Mouse (Mus musculus) cerebellum, adult 8-10 months (tissue): ENCODE measurements around the gene Ccdc151.

Experiments used
- DNase-seq: peaks from one replicate; pipeline ENCODE4 v3.0.0; 2022

The Ccdc151 gene

GRCm38 (mm10) chr9:21992227-21992626 is 10.2 kb downstream of the Ccdc151 start:
- no peak for DNase-seq

DNA sequence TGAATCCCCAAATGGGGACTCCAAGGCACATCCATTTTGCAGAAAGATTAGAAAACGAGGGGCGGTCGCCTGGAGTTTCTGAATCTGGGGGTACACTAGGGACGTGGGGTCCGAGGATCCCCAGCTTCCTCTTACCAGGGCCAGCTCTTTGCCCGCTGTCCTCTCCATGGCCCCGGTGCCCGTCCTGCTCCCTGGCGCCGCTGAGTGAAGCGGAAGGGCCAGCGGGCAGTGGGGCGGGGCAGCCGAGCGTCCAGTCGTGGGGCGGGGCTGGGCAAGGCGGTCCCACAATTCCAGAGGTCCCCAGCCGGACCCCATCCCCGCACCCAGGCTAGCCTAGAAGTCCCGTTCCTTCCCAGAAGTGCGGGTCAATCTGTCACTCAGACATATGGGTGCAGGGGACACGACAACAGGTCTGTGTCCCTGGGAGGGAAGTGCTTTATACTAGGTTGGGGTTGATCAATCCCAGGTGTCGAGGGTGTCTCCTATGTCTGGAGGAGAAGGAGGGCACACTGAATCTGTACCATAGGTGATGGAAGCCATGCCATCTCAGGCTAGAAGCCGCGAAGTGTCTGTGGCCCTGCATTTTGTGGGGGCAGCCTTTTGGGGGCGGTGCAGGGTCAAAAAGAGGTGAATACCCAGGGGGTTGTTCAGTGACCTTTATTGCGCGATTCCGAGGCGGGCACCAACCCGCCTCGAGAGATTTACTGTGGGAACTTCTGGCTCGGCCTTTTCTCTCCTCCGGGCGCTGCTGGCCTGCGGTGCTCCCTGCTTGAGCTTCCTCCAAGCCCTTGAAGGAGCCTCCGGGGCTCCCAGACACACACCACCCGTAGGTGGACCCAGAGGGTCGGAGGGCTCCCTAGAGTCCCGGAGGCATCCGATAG is 13.0 kb downstream of the Ccdc151 start, which contains the start of gene Rgl3:
Gene Rgl3, minus strand, starts transcription at position 217 of the 881 bp plus-strand sequence.
- peak; percentile 77 for DNase-seq

- DNase-seq = peak; percentile 70
These were observed 13.9 kb downstream of the Ccdc151 start for GRCm38 (mm10) chr9:21988421-21989101.

DNA sequence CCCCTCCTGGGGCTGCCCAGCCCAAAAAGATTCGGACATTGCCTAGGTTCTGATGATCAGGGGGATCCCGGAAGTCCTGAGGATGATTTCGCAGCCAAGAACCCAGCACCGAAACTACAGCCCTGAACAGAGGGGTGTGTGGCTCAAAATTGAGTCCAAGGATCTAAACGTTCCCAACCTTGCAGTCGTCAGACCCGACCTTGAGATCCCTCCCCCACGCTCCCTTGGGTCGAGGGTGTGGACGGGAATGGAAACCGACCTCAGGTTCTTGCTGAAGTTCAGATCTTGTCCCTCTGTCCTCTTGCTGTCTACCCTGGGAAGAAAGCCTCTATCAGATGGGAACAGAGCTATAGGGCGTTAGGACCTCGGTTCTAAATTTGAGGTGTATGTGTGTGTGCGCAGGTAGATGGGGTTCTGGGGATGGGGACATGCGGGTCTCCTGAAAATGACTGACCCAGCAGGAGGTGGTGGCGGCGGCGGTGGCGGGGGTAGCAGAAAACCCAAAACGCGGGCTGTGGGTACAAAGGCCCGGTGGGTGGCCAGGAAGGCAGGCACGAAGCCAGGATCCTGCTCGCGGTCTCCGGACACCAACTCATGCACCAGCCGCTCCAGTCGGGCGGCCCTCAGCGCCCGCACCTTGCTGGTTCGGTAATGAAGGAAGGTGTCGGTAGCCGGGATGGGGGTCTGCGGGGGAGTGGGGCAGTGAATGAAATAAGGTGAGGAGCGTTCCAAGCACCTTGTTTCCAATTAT is 14.7 kb downstream of the Ccdc151 start:
- DNase-seq = peak; percentile 73

GRCm38 (mm10) chr9:21983911-21984310 is 18.5 kb downstream of the Ccdc151 start:
- DNase-seq = no peak

DNA sequence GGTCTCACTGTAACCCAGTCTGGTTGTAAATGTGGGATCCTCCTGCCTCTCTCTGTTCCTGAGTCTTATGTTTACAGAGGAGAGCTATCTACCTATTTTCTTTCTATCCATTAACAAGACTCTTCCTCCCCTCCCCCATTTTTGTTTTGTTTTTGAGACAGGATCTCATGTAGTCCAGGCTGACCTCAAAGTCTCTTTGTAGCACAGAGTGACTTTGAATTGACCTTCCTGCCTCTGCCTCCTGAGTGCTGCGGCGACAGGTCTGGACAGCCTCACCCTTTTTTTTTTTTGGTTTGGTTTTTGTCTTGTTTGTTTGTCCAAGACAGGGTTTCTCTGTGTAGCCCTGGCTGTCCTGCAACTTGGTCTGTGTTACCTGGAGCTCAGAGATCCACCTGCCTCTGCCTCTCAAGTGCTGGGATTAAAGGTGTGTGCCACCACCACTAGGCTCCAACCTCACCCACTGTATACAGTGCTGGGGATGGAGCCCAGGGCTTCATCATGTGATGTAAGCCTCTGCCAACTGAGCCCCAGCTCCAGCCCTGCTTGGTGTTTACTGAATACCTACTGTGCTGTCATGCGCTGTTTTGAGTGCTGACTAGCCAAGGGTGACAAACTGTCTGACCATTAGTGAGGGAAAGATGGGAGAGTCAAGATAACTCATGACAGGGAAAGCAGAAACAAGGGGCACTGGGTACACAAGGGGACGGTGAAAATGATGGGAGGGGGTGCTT is 23.9 kb downstream of the Ccdc151 start:
- DNase-seq = no peak

DNA sequence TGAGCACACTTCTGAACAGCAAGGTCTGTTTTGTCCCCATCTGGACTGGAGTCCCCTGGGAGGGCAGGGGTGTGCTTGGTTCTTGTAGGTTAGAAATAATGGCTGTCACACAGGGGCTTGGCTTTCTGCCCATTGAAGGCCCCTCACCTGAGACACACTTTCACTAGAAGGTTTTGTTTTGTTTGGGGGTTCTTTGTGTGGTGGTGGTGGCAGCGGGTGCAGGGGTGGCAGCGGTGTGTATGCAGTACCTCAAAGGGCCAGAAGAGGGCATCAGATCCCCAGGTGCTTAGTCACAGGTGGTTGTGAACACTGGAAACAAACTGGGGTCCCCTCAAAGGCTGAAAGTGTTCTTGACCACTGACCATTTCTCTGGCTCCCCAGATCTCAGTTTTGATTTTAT is 24.5 kb downstream of the Ccdc151 start:
- DNase-seq = peak; percentile 68

GRCm38 (mm10) chr9:21977331-21977730 is 25.1 kb downstream of the Ccdc151 start:
- DNase-seq = no peak

DNA sequence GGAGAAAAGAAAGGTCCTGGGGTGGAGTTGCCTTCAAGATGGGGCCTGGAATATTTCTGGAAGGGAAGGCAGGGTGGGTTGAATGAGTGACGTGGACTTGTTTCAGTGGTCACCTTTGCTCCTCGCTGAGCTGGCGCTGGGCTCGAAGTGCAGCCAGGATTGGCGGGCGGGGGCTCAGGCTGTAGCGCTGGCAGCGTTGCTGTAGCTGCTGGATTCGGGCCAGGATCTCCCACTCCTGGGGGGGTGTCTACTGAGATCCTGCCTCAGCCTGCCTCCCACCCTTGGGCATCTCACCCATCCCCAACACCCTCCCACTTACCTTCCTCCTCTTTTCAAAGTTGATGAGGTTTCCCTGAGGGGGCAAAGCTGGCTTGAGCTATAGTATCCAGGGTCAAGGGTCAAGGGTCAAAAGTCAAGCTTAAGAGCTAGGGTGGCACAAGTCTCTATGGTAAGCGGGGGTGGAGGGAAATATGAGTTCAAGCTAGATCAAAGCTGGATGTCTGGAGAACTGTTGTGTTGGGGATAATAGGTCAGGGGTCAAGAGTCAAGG is 25.7 kb downstream of the Ccdc151 start:
- DNase-seq = no peak

GRCm38 (mm10) chr9:21969304-21969703 is 33.1 kb downstream of the Ccdc151 start:
- no peak for DNase-seq

DNA sequence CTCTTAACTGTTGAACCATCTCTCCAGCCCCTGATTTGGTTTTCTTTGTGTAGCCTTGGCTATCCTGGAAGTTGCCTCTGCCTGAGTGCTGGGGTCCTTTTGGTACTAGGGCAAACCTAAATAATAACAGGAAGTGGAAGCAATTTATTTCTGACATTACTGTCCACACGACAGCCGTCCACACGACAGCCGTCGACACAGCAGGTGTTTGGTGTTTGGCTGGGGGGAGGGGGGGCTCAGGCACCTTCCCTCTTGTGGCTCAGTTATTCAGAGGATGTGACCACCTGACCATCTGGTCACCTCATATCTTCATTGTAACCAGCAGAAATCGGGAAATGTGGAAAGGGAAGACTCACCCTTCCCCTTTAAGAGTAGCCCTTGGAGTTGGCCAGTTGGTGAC is 33.6 kb downstream of the Ccdc151 start:
- no peak for DNase-seq

GRCm38 (mm10) chr9:21963417-21963816 is 39.0 kb downstream of the Ccdc151 start, which contains the start of gene Epor:
Gene Epor (minus strand): TSS chr9:21963506.
- no peak for DNase-seq

- peak; percentile 56 for DNase-seq
These were observed 39.9 kb downstream of the Ccdc151 start for GRCm38 (mm10) chr9:21962416-21963059.

DNA sequence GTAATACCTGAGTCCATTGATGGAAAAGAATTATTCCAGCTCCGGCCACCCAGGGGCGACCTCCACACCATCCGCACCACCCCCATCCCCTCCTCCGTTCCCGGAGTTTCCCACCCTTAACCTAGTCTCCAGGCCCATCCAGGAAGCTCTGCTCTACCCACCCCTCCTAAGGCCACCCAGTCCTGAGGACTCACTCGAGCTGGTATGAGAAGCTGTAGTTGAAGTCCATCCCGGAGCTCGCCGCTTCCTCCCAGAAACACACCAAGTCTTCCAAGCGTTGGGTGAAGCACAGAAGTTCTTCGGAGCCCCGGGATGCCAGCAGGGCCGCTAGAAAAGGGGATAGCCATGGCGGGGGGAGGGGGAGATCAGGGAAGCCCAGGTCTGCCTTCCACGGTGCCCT is 40.4 kb downstream of the Ccdc151 start:
- DNase-seq = no peak

GRCm38 (mm10) chr9:21961366-21961980 is 41.0 kb downstream of the Ccdc151 start:
- no peak for DNase-seq

DNA sequence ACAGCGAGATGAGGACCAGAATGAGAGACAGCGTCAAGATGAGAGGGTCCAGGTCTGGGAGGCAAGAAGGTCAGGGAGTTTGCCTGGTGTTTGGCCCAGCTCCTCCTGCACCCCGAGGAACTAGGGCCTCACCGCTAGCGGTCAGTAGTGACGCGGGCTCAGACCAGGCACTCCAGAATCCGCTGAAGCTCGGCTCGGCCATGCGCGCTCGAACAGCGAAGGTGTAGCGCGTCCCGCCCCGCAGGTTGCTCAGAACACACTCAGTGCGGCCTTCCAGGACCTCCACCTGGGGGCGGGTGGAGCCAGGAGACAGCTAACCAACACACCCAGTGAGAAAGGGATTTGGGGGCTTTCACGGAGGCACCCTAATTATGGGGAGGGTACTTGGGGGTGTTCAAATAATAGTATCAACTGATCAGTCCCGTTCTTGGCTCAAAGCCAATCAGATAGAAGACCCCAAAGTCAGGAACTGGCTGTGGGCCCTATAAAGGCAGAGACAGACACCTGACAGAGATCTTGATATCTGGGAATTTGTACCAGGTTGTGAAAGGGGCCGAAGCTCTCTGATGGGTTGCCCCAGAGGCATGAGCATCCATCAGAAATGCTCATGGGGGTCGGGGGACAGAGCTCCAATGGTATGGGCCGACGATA is 41.8 kb downstream of the Ccdc151 start:
- peak; percentile 41 for DNase-seq

- DNase-seq = no peak
These were observed 42.3 kb downstream of the Ccdc151 start for GRCm38 (mm10) chr9:21960135-21960534.

- DNase-seq = no peak
These were observed 43.2 kb downstream of the Ccdc151 start for GRCm38 (mm10) chr9:21959244-21959643.

GRCm38 (mm10) chr9:21958372-21958771 is 44.1 kb downstream of the Ccdc151 start:
- DNase-seq = no peak

GRCm38 (mm10) chr9:21955570-21956281 is 46.7 kb downstream of the Ccdc151 start, which contains the start of gene Swsap1:
Gene Swsap1 (plus strand): TSS chr9:21955755.
- peak; percentile 100 for DNase-seq
